9 mouse cellular contexts compared by ENCODE assay signal in the genomic region with DNA sequence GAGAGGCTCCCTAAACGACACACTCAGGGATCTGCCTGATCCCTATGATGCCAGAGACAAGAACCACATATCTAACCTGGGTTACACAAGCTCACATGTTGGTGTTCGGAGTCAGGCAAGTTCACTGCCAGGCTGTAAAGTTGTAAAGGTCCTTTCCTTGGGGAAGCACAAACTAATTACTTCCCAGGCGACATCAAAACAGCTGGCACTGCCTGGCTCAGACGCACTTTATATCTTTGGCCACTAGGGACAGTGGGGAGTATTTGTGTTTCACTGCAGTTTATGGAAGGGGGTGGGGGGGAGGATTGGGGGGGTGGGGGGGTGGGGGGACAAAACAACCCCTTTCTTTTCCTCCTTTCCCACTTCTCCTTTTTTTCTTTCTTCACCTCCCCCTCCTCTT. TPM values are rescaled to one million over a fixed set of nuclear protein-coding genes. Genes with fewer than 3 reads are reported as not detected.
A peak's percentile ranks its signal among the peaks of the same experiment; 100 is the strongest.
DNase-seq lines count a peak whose midpoint lies in the region; ATAC-seq and TF ChIP-seq lines count a peak whose summit lies in the region.
"Had no signal": no experiment of that assay in that cellular context is flagged by ENCODE, and none has a peak within 500 bp of the region (broad histone marks: within the 10 kb centered on the region; RNA-seq: fewer than 3 reads in every experiment).

No protein-coding gene starts in this region.

- no peak overlapping the region for H3K27ac ChIP-seq in heart, embryonic 10.5 days
- no peak overlapping the region for H3K27ac ChIP-seq in lung, embryonic 14.5 days (ENCODE audit: low read depth)
- H3K27ac ChIP-seq: heart, embryonic 13.5 days had no signal

- DNase-seq in heart, postnatal 4 days, result peak; percentile 40
- DNase-seq in heart, embryonic 10.5 days (ENCODE audit: low spot score), result no peak
- DNase-seq in lung, embryonic 14.5 days, result peak; percentile 24
- DNase-seq in lung, postnatal 25 days (ENCODE audit: low spot score), result no peak
- DNase-seq in Patski (ENCODE audit: low read depth, low spot score), result no peak
- no peak for DNase-seq in ovary, adult 18-20 months (ENCODE audit: low spot score)
- DNase-seq in cerebellum, adult 9-11 months, result no peak

- no peak for ATAC-seq in lung, embryonic 14.5 days (ENCODE audit: insufficient read depth)
- ATAC-seq in Patski, result no peak
- ATAC-seq in granulocyte monocyte progenitor cell, adult 5-6 weeks (replicated peaks; ENCODE audit: poor library complexity, severe bottlenecking), result peak; percentile 58

- POLR2A ChIA-PET in Patski (lab: Charles Lee), result no interaction called here

- no peaks in the 10 kb centered on the region for H3K9me3 ChIP-seq in heart, embryonic 10.5 days
- no peaks in the 10 kb centered on the region for H3K9me3 ChIP-seq in lung, embryonic 14.5 days (ENCODE audit: low read depth, low read length)
- H3K9me3 ChIP-seq: heart, embryonic 13.5 days had no signal

- TF ChIP-seq CTCF in lung, embryonic 14.5 days (IDR thresholded peaks at IDR 0.05; ENCODE audit: low read depth), result peak; percentile 51
- peak; percentile 18 for TF ChIP-seq CTCF in Patski (IDR thresholded peaks at IDR 0.05)

- H3K9ac ChIP-seq in lung, embryonic 14.5 days, result no peak overlapping the region
- H3K9ac ChIP-seq: heart, embryonic 13.5 days had no signal

- no peak overlapping the region for H3K4me2 ChIP-seq in lung, embryonic 14.5 days
- H3K4me2 ChIP-seq: heart, embryonic 13.5 days had no signal

- 50% methylated on average over 4 of the region's 4 CpGs for WGBS in heart, embryonic 10.5 days
- 50% methylated on average over 4 of the region's 4 CpGs for WGBS in lung, embryonic 14.5 days

- CTCF ChIA-PET in Patski (lab: Charles Lee), result interaction anchor here (1.5 kb wide), 1 partner anchor 102 kb away, joined by 3 read pairs; no protein-coding TSS in a partner anchor

- peaks cover 7% of the 10 kb centered on the region; the same call in 1 of the 2 replicates for H3K4me1 ChIP-seq in heart, embryonic 10.5 days
- no peaks in the 10 kb centered on the region for H3K4me1 ChIP-seq in lung, embryonic 14.5 days (ENCODE audit: insufficient read depth)

- H3K36me3 ChIP-seq in heart, embryonic 10.5 days, result no peaks in the 10 kb centered on the region
- no peaks in the 10 kb centered on the region for H3K36me3 ChIP-seq in lung, embryonic 14.5 days (ENCODE audit: insufficient read depth)

- in situ Hi-C loops in Patski (cut with MboI; ENCODE audit: low pct_unique_long_range_greater_than_20kb), result loop anchor here (25.0 kb wide), 1 partner anchor 775 kb away; a partner anchor contains a TSS

- peaks cover 4% of the 10 kb centered on the region; the same call in 1 of the 2 replicates for H3K27me3 ChIP-seq in heart, embryonic 10.5 days (ENCODE audit: insufficient read depth, poor library complexity, severe bottlenecking)
- H3K27me3 ChIP-seq in lung, embryonic 14.5 days (ENCODE audit: insufficient read depth, low read length), result no peaks in the 10 kb centered on the region
- H3K27me3 ChIP-seq in Patski, result no peaks in the 10 kb centered on the region
- H3K27me3 ChIP-seq: heart, embryonic 13.5 days had no signal

- no peak overlapping the region for H3K4me3 ChIP-seq in heart, embryonic 10.5 days
- no peak overlapping the region for H3K4me3 ChIP-seq in lung, embryonic 14.5 days (ENCODE audit: low read depth, low read length)
- H3K4me3 ChIP-seq: heart, embryonic 13.5 days had no signal

RNA-seq across cellular contexts. Expression of a gene that starts 54.6 kb away (rescaled TPM):
- total RNA-seq in heart, postnatal 4 days (2021), result 10 to 100 TPM; 10.6 to 15.5 TPM
- polyA plus RNA-seq in heart, embryonic 10.5 days (2016; fragmentation: Nextera tagmentation; extraction: Ambion mirVana), result 60.7 and 132 TPM in 2 replicates
- polyA plus RNA-seq in lung, embryonic 14.5 days (2014; fragmentation: Nextera tagmentation; extraction: Ambion mirVana), result 8.6 and 10.8 TPM in 2 replicates
- not detected for polyA plus RNA-seq in Patski (2021)
- total RNA-seq in granulocyte monocyte progenitor cell, adult 5-6 weeks (2014; fragmentation: Nextera tagmentation), result not detected in 2 replicates
- total RNA-seq in granulocyte monocyte progenitor cell, adult 5-6 weeks (2017), result not detected in 2 replicates

RNA-seq across cellular contexts. Expression of a gene that starts 58.4 kb away (rescaled TPM):
- 100 to 1,000 TPM; 155 to 166 TPM for total RNA-seq in heart, postnatal 4 days (2021)
- 7.7 and 12.0 TPM in 2 replicates for polyA plus RNA-seq in heart, embryonic 10.5 days (2016; fragmentation: Nextera tagmentation; extraction: Ambion mirVana)
- polyA plus RNA-seq in lung, embryonic 14.5 days (2014; fragmentation: Nextera tagmentation; extraction: Ambion mirVana), result 1.1 and 2.0 TPM in 2 replicates
- polyA plus RNA-seq in Patski (2021), result 6.0 TPM
- not detected in 2 replicates for total RNA-seq in granulocyte monocyte progenitor cell, adult 5-6 weeks (2014; fragmentation: Nextera tagmentation)
- not detected in 2 replicates for total RNA-seq in granulocyte monocyte progenitor cell, adult 5-6 weeks (2017)

Comparison
In these comparisons a context has a peak if more than half of its experiments do, and no peak if none do; other contexts are left out.
1. DNase-seq: peak in heart, postnatal 4 days (single experiment) and lung, embryonic 14.5 days (single experiment); none in heart, embryonic 10.5 days (single experiment), lung, postnatal 25 days (single experiment), Patski (single experiment), ovary, adult 18-20 months (single experiment) and cerebellum, adult 9-11 months (single experiment).